Mouse (Mus musculus) splenic B cell, adult 2 months (primary cell): ENCODE results near the gene B4galnt1.

Source experiments
- DNase-seq: peaks from one replicate; pipeline ENCODE4 v3.0.0-alpha.2; 2011; ENCODE audit warnings: low read depth, low spot score
- H3K27me3 ChIP-seq: 2 replicates; pipeline ENCODE4 v1.6.1; 2012; ENCODE audit warnings: mild to moderate bottlenecking, low read length, moderate library complexity, mixed read lengths; ENCODE audit not compliant: control insufficient read depth, poor library complexity, insufficient read depth, severe bottlenecking
- H3K36me3 ChIP-seq: 2 replicates; pipeline ENCODE4 v1.6.1; 2012; ENCODE audit warnings: mild to moderate bottlenecking, low read length, moderate library complexity, mixed read lengths; ENCODE audit not compliant: control insufficient read depth, poor library complexity, insufficient read depth, severe bottlenecking

B4galnt1 gene

GRCm38 (mm10) chr10:127170837-127171272, 5.8 kb downstream of the B4galnt1 start:
- DNase-seq = peak; percentile 88
- peaks cover 15% of the 10 kb centered on the region for H3K36me3 ChIP-seq
- H3K27me3 ChIP-seq = no peaks in the 10 kb centered on the region

GRCm38 (mm10) chr10:127171631-127172200, 6.7 kb downstream of the B4galnt1 start:
- no peaks in the 10 kb centered on the region for H3K27me3 ChIP-seq
- no peak for DNase-seq
- peaks cover 15% of the 10 kb centered on the region for H3K36me3 ChIP-seq

GRCm38 (mm10) chr10:127173148-127174065, 8.4 kb downstream of the B4galnt1 start:
- DNase-seq = no peak
- Histone ChIP-seq H3K27me3 (no peaks in the 10 kb centered on the region), H3K36me3 (peaks cover 14% of the 10 kb centered on the region)

- Histone ChIP-seq H3K36me3 (peaks cover 13% of the 10 kb centered on the region), H3K27me3 (no peaks in the 10 kb centered on the region)
- no peak for DNase-seq
These were observed 9.1 kb downstream of the B4galnt1 start for GRCm38 (mm10) chr10:127174170-127174569.

GRCm38 (mm10) chr10:127176228-127176627, 11.2 kb downstream of the B4galnt1 start:
- DNase-seq = no peak
- no peaks in the 10 kb centered on the region for H3K27me3 ChIP-seq
- H3K36me3 ChIP-seq = peaks cover 8% of the 10 kb centered on the region

GRCm38 (mm10) chr10:127176756-127177155, 11.7 kb downstream of the B4galnt1 start:
- DNase-seq = no peak
- no peaks in the 10 kb centered on the region for H3K27me3 ChIP-seq
- H3K36me3 ChIP-seq = peaks cover 4% of the 10 kb centered on the region

- no peak for DNase-seq
- Histone ChIP-seq H3K36me3 (no peaks in the 10 kb centered on the region; the same call in 1 of the 2 replicates), H3K27me3 (no peaks in the 10 kb centered on the region)
These were observed 12.2 kb downstream of the B4galnt1 start for GRCm38 (mm10) chr10:127177235-127177634.

- no peaks in the 10 kb centered on the region for H3K27me3 ChIP-seq
- peak; percentile 73 for DNase-seq
These were observed 12.7 kb downstream of the B4galnt1 start for GRCm38 (mm10) chr10:127177719-127178118.

GRCm38 (mm10) chr10:127178286-127179027, 13.4 kb downstream of the B4galnt1 start:
- DNase-seq = no peak
- no peaks in the 10 kb centered on the region for H3K36me3 ChIP-seq
- H3K27me3 ChIP-seq = no peaks in the 10 kb centered on the region

More at GRCm38 (mm10) chr10:127177719-127178118, 12.7 kb downstream of the B4galnt1 start:
- H3K36me3 ChIP-seq = no peaks in the 10 kb centered on the region; the same call in 1 of the 2 replicates

GRCm38 (mm10) chr10:127179871-127180694, 15.1 kb downstream of the B4galnt1 start, which contains the start of gene Slc26a10:
Gene Slc26a10, minus strand, starts transcription at chr10:127180645.
- no peaks in the 10 kb centered on the region for H3K36me3 ChIP-seq
- DNase-seq = no peak

GRCm38 (mm10) chr10:127180695-127181047, 15.6 kb downstream of the B4galnt1 start:
- H3K36me3 ChIP-seq = no peaks in the 10 kb centered on the region
- no peak for DNase-seq
- no peaks in the 10 kb centered on the region for H3K27me3 ChIP-seq

More at GRCm38 (mm10) chr10:127179871-127180694, 15.1 kb downstream of the B4galnt1 start, which contains the start of gene Slc26a10:
- no peaks in the 10 kb centered on the region for H3K27me3 ChIP-seq

- DNase-seq = no peak
- H3K27me3 ChIP-seq = no peaks in the 10 kb centered on the region
- H3K36me3 ChIP-seq = no peaks in the 10 kb centered on the region
These were observed 16.5 kb downstream of the B4galnt1 start for GRCm38 (mm10) chr10:127181566-127181965.

GRCm38 (mm10) chr10:127182624-127183023, 17.6 kb downstream of the B4galnt1 start:
- DNase-seq = no peak
- Histone ChIP-seq H3K27me3 (no peaks in the 10 kb centered on the region), H3K36me3 (no peaks in the 10 kb centered on the region)

GRCm38 (mm10) chr10:127183759-127184158, 18.7 kb downstream of the B4galnt1 start:
- no peaks in the 10 kb centered on the region for H3K36me3 ChIP-seq
- H3K27me3 ChIP-seq = peaks cover 5% of the 10 kb centered on the region
- DNase-seq = no peak
